In genomic region chr7:132658058-132658450, GRCm38 (mm10) we compare ENCODE assay signal across 9 mouse cellular contexts. TPM values are rescaled to one million over a fixed set of nuclear protein-coding genes. Genes with fewer than 3 reads are reported as not detected.
A peak's percentile ranks its signal among the peaks of the same experiment; 100 is the strongest.
DNase-seq lines count a peak whose midpoint lies in the region; ATAC-seq and TF ChIP-seq lines count a peak whose summit lies in the region.
"Had no signal": no experiment of that assay in that cellular context is flagged by ENCODE, and none has a peak within 500 bp of the region (broad histone marks: within the 10 kb centered on the region; RNA-seq: fewer than 3 reads in every experiment).

No protein-coding gene starts in this region.

- no peak for TF ChIP-seq EP300 in lung, postnatal 0 days (IDR thresholded peaks at IDR 0.05)

- no peak for ATAC-seq in forebrain, embryonic 11.5 days (replicated peaks; ENCODE audit: low FRiP score)
- no peak for ATAC-seq in forebrain, embryonic 16.5 days
- no peak for ATAC-seq in lung, postnatal 0 days

- TF ChIP-seq POLR2A in brain, embryonic 14.5 days (IDR thresholded peaks at IDR 0.05; ENCODE audit: borderline replicate concordance, extremely low read depth, insufficient read depth, insufficient read length, poor library complexity, severe bottlenecking) = no peak

- intact Hi-C loops in heart, postnatal 25 days (cut with DNase I) = loop anchor here (5.0 kb wide), 2 partner anchors 54 to 79 kb away; no protein-coding TSS in a partner anchor

- H3K27ac ChIP-seq in forebrain, embryonic 11.5 days (ENCODE audit: low read depth, low read length) = no peak overlapping the region
- no peak overlapping the region for H3K27ac ChIP-seq in forebrain, embryonic 16.5 days (ENCODE audit: low read length)
- H3K27ac ChIP-seq in lung, postnatal 0 days (ENCODE audit: low read length) = peak overlapping the region; percentile 73

- peak; percentile 63 for DNase-seq in forebrain, embryonic 11.5 days (ENCODE audit: low spot score)
- DNase-seq in brain, embryonic 14.5 days (ENCODE audit: low read depth) = peak; percentile 34
- peak; percentile 40 for DNase-seq in heart, postnatal 25 days (ENCODE audit: low spot score)
- peak; percentile 47 for DNase-seq in lung, postnatal 0 days (ENCODE audit: low spot score)
- no peak for DNase-seq in spleen, adult 12 weeks (ENCODE audit: low spot score)
- no peak for DNase-seq in left cerebral cortex, adult 11 months (ENCODE audit: low spot score)
- DNase-seq in adrenal gland, adult (ENCODE audit: inconsistent age in 2 of 2, low spot score in 1 of 2) = no peak

- peaks cover 5% of the 10 kb centered on the region; the same call in 1 of the 2 replicates for H3K27me3 ChIP-seq in forebrain, embryonic 11.5 days (ENCODE audit: control insufficient read depth, insufficient read depth, low read length)
- no peaks in the 10 kb centered on the region for H3K27me3 ChIP-seq in forebrain, embryonic 16.5 days (replicated peaks; ENCODE audit: control insufficient read depth, insufficient read depth, low read length)
- H3K27me3 ChIP-seq in lung, postnatal 0 days (replicated peaks; ENCODE audit: insufficient read depth, low read length) = no peaks in the 10 kb centered on the region

- H3K9ac ChIP-seq in forebrain, embryonic 11.5 days (ENCODE audit: low read length) = peak overlapping the region; percentile 27; the same call in 1 of the 2 replicates
- H3K9ac ChIP-seq in forebrain, embryonic 16.5 days (replicated peaks; ENCODE audit: low read depth, low read length) = no peak overlapping the region
- no peak overlapping the region for H3K9ac ChIP-seq in lung, postnatal 0 days (replicated peaks; ENCODE audit: low read depth)

- H3K4me2 ChIP-seq in forebrain, embryonic 11.5 days (ENCODE audit: low read depth, low read length, severe bottlenecking) = 0 out of 2 replicates have a peak overlapping the region, but pooled peaks have one; percentile 5
- H3K4me2 ChIP-seq in forebrain, embryonic 16.5 days (ENCODE audit: low read length) = no peak overlapping the region
- no peak overlapping the region for H3K4me2 ChIP-seq in lung, postnatal 0 days (replicated peaks; ENCODE audit: low read depth, low read length)

- no peak for TF ChIP-seq CTCF in brain, embryonic 14.5 days (IDR thresholded peaks at IDR 0.05; ENCODE audit: borderline replicate concordance, extremely low read depth, insufficient read depth, insufficient read length)
- TF ChIP-seq CTCF in lung, postnatal 0 days (IDR thresholded peaks at IDR 0.05) = no peak

- no peaks in the 10 kb centered on the region for H3K36me3 ChIP-seq in forebrain, embryonic 11.5 days (ENCODE audit: control insufficient read depth, insufficient read depth, low read length)
- no peaks in the 10 kb centered on the region for H3K36me3 ChIP-seq in forebrain, embryonic 16.5 days (ENCODE audit: control insufficient read depth, insufficient read depth)
- H3K36me3 ChIP-seq in lung, postnatal 0 days (ENCODE audit: insufficient read depth, low read length) = no peaks in the 10 kb centered on the region

- H3K9me3 ChIP-seq in forebrain, embryonic 11.5 days (ENCODE audit: control insufficient read depth, low read length) = no peaks in the 10 kb centered on the region
- no peaks in the 10 kb centered on the region for H3K9me3 ChIP-seq in forebrain, embryonic 16.5 days (ENCODE audit: control insufficient read depth, low read length)
- no peaks in the 10 kb centered on the region for H3K9me3 ChIP-seq in lung, postnatal 0 days (ENCODE audit: low read length)

- H3K4me1 ChIP-seq in forebrain, embryonic 11.5 days (replicated peaks; ENCODE audit: control insufficient read depth, insufficient read depth, low read length) = peaks cover 21% of the 10 kb centered on the region
- peaks cover 28% of the 10 kb centered on the region for H3K4me1 ChIP-seq in forebrain, embryonic 16.5 days (replicated peaks; ENCODE audit: control insufficient read depth, insufficient read depth, low read length)
- peaks cover 35% of the 10 kb centered on the region for H3K4me1 ChIP-seq in lung, postnatal 0 days (ENCODE audit: insufficient read depth, low read depth, low read length)

- 4% methylated on average over 9 of the region's 9 CpGs for WGBS in forebrain, embryonic 11.5 days
- WGBS in forebrain, embryonic 16.5 days = 10% methylated on average over 9 of the region's 9 CpGs
- 7% methylated on average over 9 of the region's 9 CpGs for WGBS in lung, postnatal 0 days

- no peak overlapping the region for H3K4me3 ChIP-seq in forebrain, embryonic 11.5 days (ENCODE audit: low read depth, low read length)
- no peak overlapping the region for H3K4me3 ChIP-seq in forebrain, embryonic 16.5 days (replicated peaks; ENCODE audit: low read length)
- no peak overlapping the region for H3K4me3 ChIP-seq in lung, postnatal 0 days (ENCODE audit: low read depth, low read length)

RNA-seq across cellular contexts. Expression of gene Lhpp, which starts 47.6 kb away (rescaled TPM):
- polyA plus RNA-seq in forebrain, embryonic 11.5 days (2014; fragmentation: Nextera tagmentation; extraction: Ambion mirVana) = 12.7 and 15.1 TPM in 2 replicates
- 26.4 and 31.2 TPM in 2 replicates for polyA plus RNA-seq in forebrain, embryonic 16.5 days (2015; fragmentation: Nextera tagmentation; extraction: Ambion mirVana)
- polyA plus RNA-seq in brain, embryonic 14.5 days (2012; rRNA removed) = 27.4 and 33.8 TPM in 2 replicates
- 10 to 100 TPM; 14.6 to 15.6 TPM for total RNA-seq in heart, postnatal 25 days (2021)
- polyA plus RNA-seq in lung, postnatal 0 days (2015; fragmentation: Nextera tagmentation; extraction: Ambion mirVana) = 5.9 and 7.6 TPM in 2 replicates

RNA-seq across cellular contexts. Expression of gene Nkx1-2, which starts 58.6 kb away (rescaled TPM):
- polyA plus RNA-seq in forebrain, embryonic 11.5 days (2014; fragmentation: Nextera tagmentation; extraction: Ambion mirVana) = 0.36 TPM in 1 of 2 replicates, not detected in the other
- polyA plus RNA-seq in forebrain, embryonic 16.5 days (2015; fragmentation: Nextera tagmentation; extraction: Ambion mirVana) = 0.11 TPM in 1 of 2 replicates, not detected in the other
- polyA plus RNA-seq in brain, embryonic 14.5 days (2012; rRNA removed) = 0.43 and 0.88 TPM in 2 replicates
- not detected for total RNA-seq in heart, postnatal 25 days (2021)
- polyA plus RNA-seq in lung, postnatal 0 days (2015; fragmentation: Nextera tagmentation; extraction: Ambion mirVana) = not detected in 2 replicates
- total RNA-seq: left cerebral cortex, postnatal 25 days had no signal

Comparison
In these comparisons a context has a peak if more than half of its experiments do, and no peak if none do; other contexts are left out.
1. DNase-seq: peak in forebrain, embryonic 11.5 days (single experiment), brain, embryonic 14.5 days (single experiment), heart, postnatal 25 days (single experiment) and lung, postnatal 0 days (single experiment); none in spleen, adult 12 weeks (single experiment), left cerebral cortex, adult 11 months (single experiment) and adrenal gland, adult (0 of 2).